Mouse (Mus musculus): ENCODE measurements around the gene Nop53. TPM values are rescaled to one million over a fixed set of nuclear protein-coding genes. Genes with fewer than 3 reads are reported as not detected.

The Nop53 gene
- polyA plus RNA-seq, 1 experiment from 2014 or later = 157 TPM

- H3K36me3 ChIP-seq = peaks cover 32% of the 10 kb centered on the region
- 0 out of 2 replicates have a peak, but pooled peaks cover 3% of the 10 kb centered on the region for H3K4me1 ChIP-seq
- no peak for ATAC-seq (ENCODE audit: low FRiP score)
- H3K4me3 ChIP-seq = no peak overlapping the region
- 91% methylated on average over 2 of the region's 2 CpGs for WGBS
- no peak overlapping the region for H3K9ac ChIP-seq
- H3K27me3 ChIP-seq = no peaks in the 10 kb centered on the region
- no peaks in the 10 kb centered on the region for H3K9me3 ChIP-seq (replicated peaks)
- H3K4me2 ChIP-seq (replicated peaks) = no peak overlapping the region
- H3K27ac ChIP-seq = no peak overlapping the region
Measured at GRCm38 (mm10) chr7:15914751-15915150, 31.1 kb downstream of the Nop53 start.

GRCm38 (mm10) chr7:15914252-15914651, 31.6 kb downstream of the Nop53 start:
- Histone ChIP-seq H3K9me3 (replicated peaks) (no peaks in the 10 kb centered on the region), H3K4me3 (no peak overlapping the region), H3K4me2 (replicated peaks) (no peak overlapping the region), H3K4me1 (no peaks in the 10 kb centered on the region), H3K9ac (no peak overlapping the region), H3K27me3 (no peaks in the 10 kb centered on the region), H3K36me3 (peaks cover 27% of the 10 kb centered on the region), H3K27ac (no peak overlapping the region)
- ATAC-seq (ENCODE audit: low FRiP score) = no peak
- 46% methylated on average over 2 of the region's 2 CpGs for WGBS

- WGBS = 2% methylated on average over 4 of the region's 4 CpGs
- H3K9ac ChIP-seq = no peak overlapping the region
- peaks cover 10% of the 10 kb centered on the region; the same call in 1 of the 2 replicates for H3K36me3 ChIP-seq
- H3K4me2 ChIP-seq (replicated peaks) = no peak overlapping the region
- H3K27ac ChIP-seq = no peak overlapping the region
- ATAC-seq (ENCODE audit: low FRiP score) = peak; percentile 60
- H3K4me3 ChIP-seq = no peak overlapping the region
- H3K9me3 ChIP-seq (replicated peaks) = no peaks in the 10 kb centered on the region
- no peaks in the 10 kb centered on the region for H3K27me3 ChIP-seq
- no peaks in the 10 kb centered on the region for H3K4me1 ChIP-seq
Measured at GRCm38 (mm10) chr7:15912183-15912582, 33.7 kb downstream of the Nop53 start.

GRCm38 (mm10) chr7:15910521-15910920, 35.4 kb downstream of the Nop53 start:
- 82% methylated on average over 5 of the region's 5 CpGs for WGBS
- Histone ChIP-seq H3K9me3 (replicated peaks) (no peaks in the 10 kb centered on the region), H3K9ac (no peak overlapping the region), H3K4me3 (no peak overlapping the region), H3K27me3 (no peaks in the 10 kb centered on the region), H3K4me1 (no peaks in the 10 kb centered on the region), H3K4me2 (replicated peaks) (no peak overlapping the region), H3K27ac (no peak overlapping the region), H3K36me3 (no peaks in the 10 kb centered on the region)
- no peak for ATAC-seq (ENCODE audit: low FRiP score)

GRCm38 (mm10) chr7:15907971-15908590, 37.8 kb downstream of the Nop53 start:
- no peaks in the 10 kb centered on the region for H3K9me3 ChIP-seq (replicated peaks)
- H3K4me2 ChIP-seq (replicated peaks) = no peak overlapping the region
- H3K27ac ChIP-seq = no peak overlapping the region
- no peaks in the 10 kb centered on the region for H3K36me3 ChIP-seq
- H3K4me3 ChIP-seq = no peak overlapping the region
- no peaks in the 10 kb centered on the region for H3K27me3 ChIP-seq
- WGBS = 78% methylated on average over 8 of the region's 8 CpGs
- H3K9ac ChIP-seq = no peak overlapping the region
- H3K4me1 ChIP-seq = no peaks in the 10 kb centered on the region
- no peak for ATAC-seq (ENCODE audit: low FRiP score)

GRCm38 (mm10) chr7:15906602-15907001, 39.3 kb downstream of the Nop53 start:
- 76% methylated on average over 1 of the region's 1 CpGs for WGBS
- H3K9me3 ChIP-seq (replicated peaks) = no peaks in the 10 kb centered on the region
- no peak overlapping the region for H3K4me3 ChIP-seq
- no peak for ATAC-seq (ENCODE audit: low FRiP score)
- H3K4me1 ChIP-seq = no peaks in the 10 kb centered on the region
- no peaks in the 10 kb centered on the region for H3K27me3 ChIP-seq
- no peak overlapping the region for H3K9ac ChIP-seq
- H3K36me3 ChIP-seq = no peaks in the 10 kb centered on the region
- H3K27ac ChIP-seq = no peak overlapping the region
- no peak overlapping the region for H3K4me2 ChIP-seq (replicated peaks)

GRCm38 (mm10) chr7:15905861-15906260, 40.0 kb downstream of the Nop53 start:
- Histone ChIP-seq H3K9ac (no peak overlapping the region), H3K4me1 (no peaks in the 10 kb centered on the region), H3K4me3 (no peak overlapping the region), H3K9me3 (replicated peaks) (no peaks in the 10 kb centered on the region), H3K27ac (no peak overlapping the region), H3K27me3 (no peaks in the 10 kb centered on the region), H3K4me2 (replicated peaks) (no peak overlapping the region), H3K36me3 (no peaks in the 10 kb centered on the region)
- WGBS = 81% methylated on average over 7 of the region's 7 CpGs
- no peak for ATAC-seq (ENCODE audit: low FRiP score)

- H3K4me1 ChIP-seq = no peaks in the 10 kb centered on the region
- WGBS = 79% methylated on average over 9 of the region's 9 CpGs
- no peak for ATAC-seq (ENCODE audit: low FRiP score)
Measured at GRCm38 (mm10) chr7:15901366-15902048, 44.4 kb downstream of the Nop53 start.

GRCm38 (mm10) chr7:15894251-15894650, 51.6 kb downstream of the Nop53 start:
- no peaks in the 10 kb centered on the region for H3K36me3 ChIP-seq
- no peak for ATAC-seq (ENCODE audit: low FRiP score)
- H3K27ac ChIP-seq = no peak overlapping the region
- 73% methylated on average over 1 of the region's 1 CpGs for WGBS
- no peak overlapping the region for H3K4me3 ChIP-seq
- H3K9ac ChIP-seq = no peak overlapping the region
- no peaks in the 10 kb centered on the region for H3K9me3 ChIP-seq (replicated peaks)
- no peaks in the 10 kb centered on the region for H3K4me1 ChIP-seq
- H3K4me2 ChIP-seq (replicated peaks) = no peak overlapping the region
- no peaks in the 10 kb centered on the region for H3K27me3 ChIP-seq

More at GRCm38 (mm10) chr7:15901366-15902048, 44.4 kb downstream of the Nop53 start:
- no peaks in the 10 kb centered on the region for H3K9me3 ChIP-seq (replicated peaks)
- H3K27me3 ChIP-seq = no peaks in the 10 kb centered on the region
- no peaks in the 10 kb centered on the region for H3K36me3 ChIP-seq
- no peak overlapping the region for H3K4me2 ChIP-seq (replicated peaks)
- no peak overlapping the region for H3K9ac ChIP-seq
- H3K4me3 ChIP-seq = no peak overlapping the region
- H3K27ac ChIP-seq = no peak overlapping the region

Other genes with a start within 250 kb of the Nop53 start
- gene Obox5, start 195.9 kb downstream of the Nop53 start, polyA plus RNA-seq (2016; fragmentation: Nextera tagmentation; extraction: Ambion mirVana) = not detected in 2 replicates
- not detected in 2 replicates for gene Obox6, start 106.4 kb downstream of the Nop53 start, polyA plus RNA-seq (2016; fragmentation: Nextera tagmentation; extraction: Ambion mirVana)
- gene Crx, start 66.1 kb downstream of the Nop53 start, polyA plus RNA-seq (2016; fragmentation: Nextera tagmentation; extraction: Ambion mirVana) = not detected in 2 replicates
- gene Crxos, start 63.5 kb downstream of the Nop53 start, polyA plus RNA-seq (2016; fragmentation: Nextera tagmentation; extraction: Ambion mirVana) = not detected in 2 replicates
- 1,041 and 1,118 TPM in 2 replicates for gene Selenow, start 23.7 kb downstream of the Nop53 start, polyA plus RNA-seq (2016; fragmentation: Nextera tagmentation; extraction: Ambion mirVana)
- 10.1 and 16.6 TPM in 2 replicates for gene Ehd2, start 21.5 kb upstream of the Nop53 start, polyA plus RNA-seq (2016; fragmentation: Nextera tagmentation; extraction: Ambion mirVana)
- 10.3 and 10.7 TPM in 2 replicates for gene Bicra, start 101.8 kb upstream of the Nop53 start, polyA plus RNA-seq (2016; fragmentation: Nextera tagmentation; extraction: Ambion mirVana)
- 0.05 and 0.07 TPM in 2 replicates for gene Zfp541, start 115.7 kb upstream of the Nop53 start, polyA plus RNA-seq (2016; fragmentation: Nextera tagmentation; extraction: Ambion mirVana)
- 182 and 191 TPM in 2 replicates for gene Napa, start 152.4 kb upstream of the Nop53 start, polyA plus RNA-seq (2016; fragmentation: Nextera tagmentation; extraction: Ambion mirVana)
- 30.9 and 31.5 TPM in 2 replicates for gene Kptn, start 173.8 kb upstream of the Nop53 start, polyA plus RNA-seq (2016; fragmentation: Nextera tagmentation; extraction: Ambion mirVana)
- gene Slc8a2, start 183.8 kb upstream of the Nop53 start, polyA plus RNA-seq (2016; fragmentation: Nextera tagmentation; extraction: Ambion mirVana) = 1.1 and 1.3 TPM in 2 replicates
- gene Meis3, start 229.0 kb upstream of the Nop53 start, polyA plus RNA-seq (2016; fragmentation: Nextera tagmentation; extraction: Ambion mirVana) = 136 and 138 TPM in 2 replicates

Measured in hindbrain, embryonic 12.5 days (tissue).